Mouse (Mus musculus) heart, postnatal 4 days (tissue): Measurements from ENCODE around the gene Dnajc5g. TPM values are rescaled to one million over a fixed set of nuclear protein-coding genes. Genes with fewer than 3 reads are reported as not detected.

Experiments used
- DNase-seq: peaks from one replicate; pipeline ENCODE4 v3.0.0; 2021
- total RNA-seq, 2 experiments: library from RNA; stranded (reverse); gene quantifications; 2 replicates each; pipeline ENCODE4 v1.2.3; 2021

Gene Dnajc5g
- total RNA-seq, 2 experiments from 2014 or later, result not detected

GRCm38 (mm10) chr5:31108000-31108490, 2.0 kb downstream of the Dnajc5g start, which contains the start of gene Slc30a3:
Gene Slc30a3 (minus strand): TSS chr5:31108237.
- no peak for DNase-seq

GRCm38 (mm10) chr5:31110781-31111180, 4.7 kb downstream of the Dnajc5g start:
- DNase-seq, result no peak

DNA sequence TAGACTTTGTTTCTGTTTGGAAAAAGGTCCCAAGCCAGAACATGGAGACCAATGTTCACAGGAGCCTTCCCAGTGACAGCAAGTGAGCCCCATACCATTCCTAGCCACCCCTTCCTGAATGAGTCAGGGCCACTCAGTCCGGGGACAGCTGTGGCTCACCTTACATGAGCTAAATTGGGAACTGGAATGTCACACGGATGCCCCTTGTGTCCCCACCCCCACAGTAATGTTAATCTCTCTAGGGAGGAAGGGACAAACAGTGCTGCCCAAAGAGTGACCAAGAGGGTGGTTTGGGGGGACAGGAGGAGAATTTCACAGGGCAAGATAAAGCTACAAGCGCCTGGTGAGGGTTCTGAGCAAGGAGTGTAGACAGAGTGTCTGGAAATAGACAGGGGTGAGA, 10.3 kb downstream of the Dnajc5g start, which contains the start of gene Trim54:
Gene Trim54, plus strand, starts transcription at position 359 of the 400 bp plus-strand sequence.
- DNase-seq, result peak; percentile 43

- no peak for DNase-seq
Observed at GRCm38 (mm10) chr5:31116912-31117311, 10.8 kb downstream of the Dnajc5g start.

- no peak for DNase-seq
Observed at GRCm38 (mm10) chr5:31121111-31121510, 15.0 kb downstream of the Dnajc5g start.

DNA sequence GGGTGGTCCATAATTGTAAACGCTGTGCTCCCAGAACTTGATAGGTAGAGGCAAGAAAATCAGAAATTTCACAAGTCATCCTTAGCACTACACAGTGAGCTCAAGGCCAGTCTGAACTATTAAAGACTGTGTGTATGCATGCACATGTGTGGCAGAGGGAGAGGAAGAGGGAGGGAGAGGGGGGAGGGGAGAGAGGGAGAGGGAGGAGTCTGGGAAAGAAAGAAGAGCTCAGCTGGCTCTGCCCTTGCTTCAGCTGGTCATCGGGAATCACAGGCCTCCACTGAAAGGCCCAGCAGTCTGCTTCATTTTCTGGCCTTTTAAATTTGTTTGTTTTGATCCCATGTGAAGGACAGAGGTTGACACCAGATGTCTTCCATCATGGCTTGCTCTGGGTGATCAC, 17.4 kb downstream of the Dnajc5g start:
- no peak for DNase-seq

DNA sequence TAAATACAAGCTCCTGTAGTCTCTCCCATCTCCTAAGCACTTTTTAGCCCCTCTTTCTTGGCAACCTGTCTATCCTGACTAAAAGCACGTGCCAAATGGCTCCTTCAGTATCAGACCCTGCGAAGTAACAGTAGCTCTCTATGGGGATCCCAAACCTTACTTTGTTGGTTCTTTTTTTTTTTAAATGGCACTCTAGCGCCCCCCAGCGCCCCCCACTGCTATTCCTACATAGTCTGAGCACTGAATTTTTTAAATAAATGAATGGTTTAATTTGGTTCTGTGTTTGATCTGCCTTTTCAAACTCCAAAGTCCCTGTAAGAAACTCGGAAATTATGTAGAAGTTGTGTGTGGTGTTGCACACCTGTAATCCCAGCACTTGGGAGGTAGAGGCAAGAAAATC, 20.0 kb downstream of the Dnajc5g start:
- no peak for DNase-seq

- DNase-seq, result no peak
Observed at GRCm38 (mm10) chr5:31136730-31137424, 30.8 kb downstream of the Dnajc5g start.

DNA sequence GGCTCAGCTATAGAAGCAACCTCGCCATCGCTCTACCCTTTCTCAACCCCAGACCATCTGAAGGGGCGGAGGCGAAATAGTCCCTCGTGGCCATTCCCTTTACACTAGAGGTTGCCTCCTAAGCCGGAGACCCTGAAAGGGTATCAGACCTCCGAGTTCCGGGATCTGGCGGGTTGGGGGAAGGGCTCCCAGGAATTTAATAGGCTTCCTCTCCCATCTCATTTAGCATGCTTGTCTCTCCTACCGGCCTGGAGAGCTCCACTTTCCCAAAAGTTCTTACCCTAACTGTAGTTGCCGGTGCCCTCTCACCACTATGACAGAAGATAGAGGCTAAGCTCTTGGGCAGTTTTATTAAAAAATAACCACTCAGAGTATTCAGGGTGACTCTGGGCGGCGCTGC, 31.6 kb downstream of the Dnajc5g start:
- no peak for DNase-seq

DNA sequence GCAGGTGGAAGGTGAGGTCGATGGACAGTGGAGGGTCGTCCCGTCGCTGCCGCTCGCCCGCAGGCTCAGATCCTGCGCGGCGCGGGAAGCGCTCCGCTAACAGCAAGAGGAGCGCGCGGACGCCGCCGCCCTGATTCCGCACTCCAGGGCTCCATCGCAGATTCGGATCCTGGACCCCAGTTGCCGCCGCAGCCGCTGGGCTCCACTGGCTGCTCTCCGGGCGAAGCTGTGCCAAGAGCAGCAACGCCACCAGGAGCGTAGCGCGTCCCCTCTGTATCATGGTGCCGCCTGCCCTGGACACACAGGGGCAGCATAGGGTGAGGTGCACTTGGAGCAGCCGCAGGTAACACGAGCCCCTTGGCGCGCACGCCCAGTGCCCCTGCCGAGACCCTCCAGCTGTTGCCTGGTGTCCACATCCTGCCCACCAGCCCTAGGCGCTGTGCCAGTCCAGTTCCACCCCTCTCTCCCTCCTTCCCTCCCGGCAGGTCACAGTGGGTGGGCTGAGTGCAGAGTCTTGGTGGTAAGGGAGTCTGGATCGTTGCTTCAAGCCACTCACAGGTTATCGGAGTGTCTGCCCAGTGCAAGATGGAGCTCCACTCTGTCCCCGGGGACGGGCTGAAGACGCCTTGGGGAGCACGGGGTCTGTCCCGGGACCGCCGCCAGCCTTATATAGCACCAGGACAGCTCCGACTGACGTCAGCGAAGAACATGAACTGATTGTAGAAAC, 32.3 kb downstream of the Dnajc5g start, which contains the start of gene Ucn:
Gene Ucn, minus strand, starts transcription at position 589 of the 727 bp plus-strand sequence.
- DNase-seq, result peak; percentile 35

DNA sequence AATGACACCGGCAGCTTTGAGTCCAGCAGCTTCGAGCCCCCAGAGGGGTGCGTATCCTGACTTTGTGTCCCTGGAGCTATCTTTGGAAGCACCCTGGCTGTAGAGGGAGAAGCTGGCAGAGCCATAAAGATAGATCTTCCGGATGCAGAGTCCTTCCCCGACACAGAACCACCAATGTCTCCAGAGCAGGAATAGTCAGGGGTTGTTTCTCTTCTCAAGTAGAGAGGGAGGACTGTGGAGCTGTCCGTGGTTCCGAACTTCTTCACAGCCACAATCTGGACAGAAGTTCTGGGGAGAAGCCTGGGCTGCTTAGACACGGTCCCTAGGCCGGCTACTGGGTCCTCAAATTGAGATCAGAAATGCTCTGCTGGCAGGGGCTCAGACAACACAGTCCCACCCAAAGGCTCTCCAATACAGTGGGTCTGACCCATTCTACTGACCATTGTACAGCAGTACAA, 32.9 kb downstream of the Dnajc5g start:
- peak; percentile 60 for DNase-seq

- DNase-seq, result peak; percentile 47
Observed at GRCm38 (mm10) chr5:31149781-31150180, 43.7 kb downstream of the Dnajc5g start.

- DNase-seq, result peak; percentile 54
Observed at GRCm38 (mm10) chr5:31151746-31152145, 45.7 kb downstream of the Dnajc5g start.

- DNase-seq, result peak; percentile 25
Observed at GRCm38 (mm10) chr5:31153516-31154151, 47.5 kb downstream of the Dnajc5g start.

GRCm38 (mm10) chr5:31154152-31154553, 48.1 kb downstream of the Dnajc5g start, which contains the start of gene Mpv17:
Gene Mpv17 (minus strand): TSS chr5:31154251.
- peak; percentile 82 for DNase-seq

Other genes with a start within 250 kb of the Dnajc5g start
- 10 to 100 TPM; 44.4 to 50.0 TPM for gene Tmem214, start 238.3 kb upstream of the Dnajc5g start, total RNA-seq
- 10 to 100 TPM; 11.8 to 12.7 TPM for gene Agbl5, start 217.6 kb upstream of the Dnajc5g start, total RNA-seq
- gene Ost4, start 198.5 kb upstream of the Dnajc5g start, total RNA-seq, result 100 to 1,000 TPM; 170 TPM
- 10 to 100 TPM; 83.4 to 93.2 TPM for gene Emilin1, start 192.9 kb upstream of the Dnajc5g start, total RNA-seq
- gene Khk, start 184.9 kb upstream of the Dnajc5g start, total RNA-seq, result 1 to 10 TPM; 6.4 to 9.2 TPM
- under 1 TPM; 0.67 to 0.77 TPM for gene Cgref1, start 160.7 kb upstream of the Dnajc5g start, total RNA-seq
- 10 to 100 TPM; 62.3 to 68.4 TPM for gene Preb, start 145.9 kb upstream of the Dnajc5g start, total RNA-seq
- under 1 TPM; 0.23 to 0.26 TPM for gene Tcf23, start 137.6 kb upstream of the Dnajc5g start, total RNA-seq
- 10 to 100 TPM; 46.0 to 53.7 TPM for gene Atraid, start 58.0 kb upstream of the Dnajc5g start, total RNA-seq
- gene Slc5a6, start 57.4 kb upstream of the Dnajc5g start, total RNA-seq, result 1 to 10 TPM; 7.0 to 7.2 TPM
- gene Cad, start 51.5 kb upstream of the Dnajc5g start, total RNA-seq, result 10 to 100 TPM; 33.5 to 40.7 TPM
- gene Slc30a3, start 2.0 kb downstream of the Dnajc5g start, total RNA-seq, result under 1 TPM in 1 of 2 experiments, not detected in 1; 0.24 TPM
- 10 to 100 TPM; 33.4 to 35.6 TPM for gene Trim54, start 10.4 kb downstream of the Dnajc5g start, total RNA-seq
- gene Ucn, start 32.5 kb downstream of the Dnajc5g start, total RNA-seq, result not detected
- gene Mpv17, start 48.0 kb downstream of the Dnajc5g start, total RNA-seq, result 10 to 100 TPM; 50.1 to 50.8 TPM
- gene Gm29609, start 73.6 kb downstream of the Dnajc5g start, total RNA-seq, result 1 to 10 TPM in 1 of 2 experiments, under 1 TPM in 1; 0.86 to 1.1 TPM
- gene Gtf3c2, start 73.9 kb downstream of the Dnajc5g start, total RNA-seq, result 10 to 100 TPM; 47.3 to 55.7 TPM
- gene Snx17, start 86.9 kb downstream of the Dnajc5g start, total RNA-seq, result 10 to 100 TPM; 88.3 to 88.7 TPM
- 10 to 100 TPM; 38.6 to 39.4 TPM for gene Eif2b4, start 87.1 kb downstream of the Dnajc5g start, total RNA-seq
- 10 to 100 TPM; 13.7 to 14.4 TPM for gene Zfp513, start 96.0 kb downstream of the Dnajc5g start, total RNA-seq
- 10 to 100 TPM; 94.7 to 97.0 TPM for gene Ppm1g, start 114.4 kb downstream of the Dnajc5g start, total RNA-seq
- 10 to 100 TPM; 88.1 to 90.0 TPM for gene Nrbp1, start 134.6 kb downstream of the Dnajc5g start, total RNA-seq
- not detected for gene Gm9970, start 134.9 kb downstream of the Dnajc5g start, total RNA-seq
- gene Krtcap3, start 145.4 kb downstream of the Dnajc5g start, total RNA-seq, result 1 to 10 TPM; 2.4 to 3.1 TPM
- 10 to 100 TPM; 27.1 to 38.4 TPM for gene Ift172, start 184.8 kb downstream of the Dnajc5g start, total RNA-seq
- gene Fndc4, start 189.8 kb downstream of the Dnajc5g start, total RNA-seq, result 1 to 10 TPM; 6.6 to 7.8 TPM
- not detected for gene Gckr, start 191.2 kb downstream of the Dnajc5g start, total RNA-seq